Mouse (Mus musculus) heart, postnatal 0 days (tissue): Measurements from ENCODE around the gene Zzef1.

ENCODE experiments used
- CTCF ChIP-seq: IDR thresholded peaks from 2 replicates; pipeline ENCODE4 v1.5.1; 2016; ENCODE audit warnings: antibody characterized with exemption, control low read depth, low read depth
- EP300 ChIP-seq: IDR thresholded peaks from 2 replicates; pipeline ENCODE4 v1.6.1; 2016; ENCODE audit warnings: antibody characterized with exemption, low read depth

GRCm38 (mm10) chr11:72806556-72806955 is 10.5 kb downstream of the Zzef1 start:
- TF ChIP-seq CTCF: no peak
- no peak for TF ChIP-seq EP300
